Mouse (Mus musculus) megakaryocyte, embryonic 14.5 days (primary cell): Measurements from ENCODE around the gene Egln2. TPM values are rescaled to one million over a fixed set of nuclear protein-coding genes. Genes with fewer than 3 reads are reported as not detected.

ENCODE experiments used
- H3K27me3 ChIP-seq: replicated peaks from 2 replicates; pipeline ENCODE3; 2012; ENCODE audit warnings: inconsistent platforms
- H3K36me3 ChIP-seq: replicated peaks from 2 replicates; pipeline ENCODE3; 2012; ENCODE audit warnings: low read length, inconsistent platforms, mixed read lengths
- H3K4me1 ChIP-seq: 2 replicates; pipeline ENCODE4 v1.6.1; 2012; ENCODE audit warnings: inconsistent platforms
- H3K4me3 ChIP-seq: replicated peaks from 2 replicates; pipeline ENCODE3; 2012; ENCODE audit warnings: moderate library complexity, mild to moderate bottlenecking, inconsistent platforms
- H3K9me3 ChIP-seq: 2 replicates; pipeline ENCODE4 v1.6.1; 2012; ENCODE audit warnings: inconsistent platforms
- FLI1 ChIP-seq: IDR thresholded peaks from 2 replicates; pipeline ENCODE4 v1.6.1; 2012; ENCODE audit warnings: low read length, inconsistent platforms, mixed read lengths
- GATA1 ChIP-seq: IDR thresholded peaks from 3 replicates; pipeline ENCODE4 v1.6.1; 2012; ENCODE audit warnings: mixed read lengths, low read length, inconsistent platforms, borderline replicate concordance
- polyA plus RNA-seq: library from polyadenylated mRNA; stranded (reverse); fragments of >175 nt; gene quantifications from 2 replicates; pipeline ENCODE4 v1.2.3, GENCODE M21; 2012; ENCODE audit warnings: low replicate concordance; ENCODE audit not compliant: insufficient read depth

The Egln2 gene
- polyA plus RNA-seq, 1 experiment, result 75.2 TPM

DNA sequence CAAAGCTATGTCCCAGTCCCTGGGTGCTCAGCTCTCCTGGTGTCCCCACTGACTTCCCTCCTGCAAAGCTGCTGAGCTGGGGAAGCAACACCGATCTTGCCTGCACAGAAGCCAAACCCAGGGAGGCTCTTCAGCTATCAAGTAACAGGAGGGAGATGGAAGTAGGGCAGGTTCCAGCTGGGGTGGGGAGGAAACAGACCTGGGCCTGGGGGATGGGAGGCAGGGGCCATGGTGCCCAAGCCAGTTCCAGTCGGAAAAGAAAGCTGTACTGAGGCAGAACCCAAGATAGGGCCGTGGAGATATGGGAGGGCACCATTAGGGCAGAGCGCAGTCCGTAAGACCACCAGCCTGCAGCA lies 3.2 kb downstream of the Egln2 start:
- peak overlapping the region; percentile 71 for H3K4me3 ChIP-seq
- peaks cover 76% of the 10 kb centered on the region for H3K36me3 ChIP-seq
- peaks cover 84% of the 10 kb centered on the region for H3K4me1 ChIP-seq
- no peak for TF ChIP-seq FLI1
- TF ChIP-seq GATA1, result no peak
- H3K9me3 ChIP-seq, result no peaks in the 10 kb centered on the region
- H3K27me3 ChIP-seq, result no peaks in the 10 kb centered on the region

DNA sequence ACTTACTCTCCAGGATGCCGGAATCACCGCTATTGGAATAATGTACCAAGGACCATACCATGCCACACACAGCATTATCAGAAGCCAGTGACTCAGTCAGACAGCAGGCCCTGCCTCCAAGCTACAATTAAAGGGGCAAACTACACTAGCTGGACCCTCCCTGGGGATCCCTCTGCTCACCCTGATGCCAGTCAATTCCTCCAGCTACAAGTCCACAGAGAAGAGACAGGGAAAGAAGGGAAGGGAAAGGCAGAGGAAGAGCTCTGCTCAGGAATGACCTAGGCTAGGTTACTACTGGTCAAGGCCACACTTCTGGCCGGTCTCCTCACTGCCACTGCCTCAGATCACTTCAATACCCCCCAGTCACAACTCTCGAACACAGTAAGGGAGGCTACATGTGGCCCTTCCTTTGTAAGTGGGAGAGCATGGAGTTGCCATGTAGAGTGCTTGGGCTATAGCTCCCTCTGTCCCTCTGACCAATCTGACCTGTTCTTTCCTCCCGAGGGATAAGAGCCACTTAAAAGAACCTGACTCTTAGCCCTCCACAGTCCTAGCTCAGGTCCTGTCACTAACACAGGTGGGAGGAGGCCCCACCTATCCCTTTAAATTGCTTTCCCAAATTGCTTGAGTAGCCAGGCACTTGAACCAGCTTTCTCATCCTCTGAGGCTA lies 3.7 kb downstream of the Egln2 start:
- peak overlapping the region; percentile 71 for H3K4me3 ChIP-seq
- no peaks in the 10 kb centered on the region for H3K9me3 ChIP-seq
- TF ChIP-seq FLI1 (no peak), GATA1 (no peak)
- H3K27me3 ChIP-seq, result no peaks in the 10 kb centered on the region
- peaks cover 84% of the 10 kb centered on the region for H3K4me1 ChIP-seq
- H3K36me3 ChIP-seq, result peaks cover 76% of the 10 kb centered on the region

DNA sequence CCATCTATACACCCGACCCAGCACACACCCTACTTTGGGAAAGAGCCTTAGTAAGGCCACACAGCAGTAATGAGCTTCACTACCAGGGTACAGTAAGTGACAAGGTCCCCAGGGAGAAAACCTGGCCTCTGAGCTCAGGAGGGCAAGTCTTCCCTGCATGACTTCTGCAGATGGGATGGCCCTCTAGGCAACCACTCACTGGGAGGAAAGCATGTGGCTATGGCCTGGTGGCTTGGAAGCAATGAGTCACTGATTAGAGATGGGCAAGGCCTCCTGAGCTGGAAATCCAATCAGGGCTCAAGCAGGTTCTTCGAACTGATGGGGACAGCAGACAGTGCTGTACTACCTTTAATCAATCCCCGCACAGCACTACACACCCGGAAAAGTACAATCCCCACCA lies 4.9 kb downstream of the Egln2 start:
- H3K9me3 ChIP-seq, result no peaks in the 10 kb centered on the region
- peaks cover 85% of the 10 kb centered on the region for H3K36me3 ChIP-seq
- TF ChIP-seq GATA1 (no peak), FLI1 (no peak)
- no peak overlapping the region for H3K4me3 ChIP-seq
- peaks cover 84% of the 10 kb centered on the region for H3K4me1 ChIP-seq
- no peaks in the 10 kb centered on the region for H3K27me3 ChIP-seq

DNA sequence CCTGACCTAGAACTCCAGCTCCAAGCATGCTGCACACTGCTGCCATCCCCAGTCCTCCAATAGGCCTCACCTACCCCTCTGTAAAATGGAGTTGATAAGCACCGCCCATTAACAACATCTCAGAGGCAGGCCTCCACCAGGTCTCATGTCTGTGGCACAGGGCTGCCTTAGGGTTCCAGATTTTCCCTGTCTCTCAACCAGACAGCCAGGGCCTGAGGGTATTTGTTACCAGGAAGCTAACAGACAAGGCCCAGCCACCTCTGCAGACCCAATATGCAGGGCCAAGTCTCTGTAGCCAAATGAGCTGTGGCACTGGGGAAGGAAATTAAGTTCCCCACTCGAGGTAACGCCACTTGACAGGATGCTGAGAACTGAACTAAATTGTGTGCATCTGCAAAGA lies 5.7 kb downstream of the Egln2 start:
- Histone ChIP-seq H3K27me3 (no peaks in the 10 kb centered on the region), H3K9me3 (no peaks in the 10 kb centered on the region), H3K4me1 (peaks cover 84% of the 10 kb centered on the region), H3K4me3 (peak overlapping the region; percentile 1), H3K36me3 (peaks cover 92% of the 10 kb centered on the region)
- TF ChIP-seq FLI1, result no peak
- no peak for TF ChIP-seq GATA1

DNA sequence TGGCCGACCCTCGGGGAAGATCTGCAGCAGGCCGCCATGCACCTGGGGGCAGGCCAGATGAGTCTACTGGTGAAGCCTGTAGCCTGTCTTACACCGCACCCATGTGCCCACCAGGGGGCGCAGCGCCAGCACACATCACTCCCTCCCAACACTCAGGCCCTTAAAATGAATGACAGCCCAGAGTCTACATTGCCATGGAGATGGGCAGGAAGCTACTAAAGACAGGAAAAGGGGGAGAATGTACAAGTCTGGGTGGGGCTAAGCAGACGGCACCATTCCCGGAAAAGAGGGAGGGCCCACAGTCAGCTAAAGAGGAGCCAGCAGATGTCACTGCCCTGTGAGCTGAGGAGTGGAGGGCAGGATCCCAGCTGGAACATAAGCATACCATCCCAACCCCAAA lies 6.7 kb downstream of the Egln2 start:
- TF ChIP-seq FLI1 (peak; percentile 26; the same call in 1 of the 2 replicates), GATA1 (no peak)
- H3K27me3 ChIP-seq, result no peaks in the 10 kb centered on the region
- peaks cover 74% of the 10 kb centered on the region for H3K4me1 ChIP-seq
- H3K9me3 ChIP-seq, result no peaks in the 10 kb centered on the region
- peak overlapping the region; percentile 76 for H3K4me3 ChIP-seq
- peaks cover 96% of the 10 kb centered on the region for H3K36me3 ChIP-seq

DNA sequence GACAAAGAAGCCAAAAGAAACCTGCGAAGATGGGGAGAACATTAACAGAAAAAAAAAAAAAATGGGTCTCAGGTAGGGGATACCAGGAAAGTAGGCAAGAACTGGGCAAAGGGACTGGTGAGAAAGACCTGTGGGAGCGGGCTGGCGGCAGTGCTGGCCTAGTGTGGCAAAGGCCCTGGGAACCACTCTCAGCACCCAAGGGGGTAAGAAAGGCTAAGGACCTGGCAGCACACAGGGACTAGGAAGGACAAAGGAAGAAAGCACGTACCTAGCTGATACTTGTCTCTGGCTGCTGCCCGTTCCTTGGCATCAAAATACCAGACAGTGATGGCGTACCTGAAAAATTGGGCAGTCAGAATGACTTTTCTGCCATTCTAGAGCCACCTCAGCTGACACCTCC lies 7.3 kb downstream of the Egln2 start:
- Histone ChIP-seq H3K4me1 (peaks cover 68% of the 10 kb centered on the region), H3K9me3 (no peaks in the 10 kb centered on the region), H3K36me3 (peaks cover 90% of the 10 kb centered on the region)

DNA sequence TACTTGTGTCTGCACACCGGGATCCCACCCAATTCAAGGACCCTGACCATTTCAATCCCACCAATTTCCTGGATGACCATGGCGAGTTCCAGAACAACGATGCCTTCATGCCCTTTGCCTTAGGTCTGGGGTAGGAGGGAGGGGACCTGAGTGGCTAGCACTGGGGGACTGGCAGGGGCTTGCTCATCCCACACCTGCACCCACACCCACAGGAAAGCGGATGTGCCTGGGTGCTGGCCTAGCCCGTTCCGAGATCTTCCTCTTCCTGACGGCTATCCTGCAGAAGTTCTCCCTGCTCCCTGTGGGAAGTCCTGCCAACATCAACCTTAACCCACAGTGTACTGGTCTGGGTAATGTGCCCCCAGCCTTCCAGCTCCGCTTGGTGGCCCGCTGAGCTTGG lies 8.4 kb downstream of the Egln2 start:
- Histone ChIP-seq H3K4me1 (peaks cover 57% of the 10 kb centered on the region), H3K4me3 (no peak overlapping the region), H3K36me3 (peaks cover 79% of the 10 kb centered on the region), H3K27me3 (peaks cover 3% of the 10 kb centered on the region), H3K9me3 (no peaks in the 10 kb centered on the region)
- TF ChIP-seq FLI1 (no peak), GATA1 (no peak)

More for the DNA sequence above, 7.3 kb downstream of the Egln2 start:
- no peak overlapping the region for H3K4me3 ChIP-seq
- H3K27me3 ChIP-seq, result no peaks in the 10 kb centered on the region
- TF ChIP-seq FLI1 (no peak), GATA1 (no peak)

DNA sequence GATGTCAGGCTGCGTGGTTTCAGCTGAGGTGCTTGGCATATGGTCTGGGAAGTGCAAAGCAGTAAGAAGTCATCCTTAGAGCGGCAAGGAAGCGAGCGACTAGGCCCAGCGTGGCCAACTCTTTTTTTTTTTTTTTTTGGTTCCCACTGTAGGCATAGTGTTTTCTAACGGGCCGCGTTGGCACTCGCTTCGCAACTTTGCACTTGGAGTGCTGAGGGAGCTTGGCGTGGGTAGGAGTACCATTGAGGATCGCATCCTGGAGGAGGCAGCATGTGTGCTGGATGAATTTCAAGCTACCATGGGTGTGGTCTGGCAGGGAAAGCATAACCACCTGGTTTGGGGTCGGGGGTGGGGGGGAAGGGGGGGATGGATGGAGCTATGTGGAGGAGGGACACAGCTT lies 10.6 kb downstream of the Egln2 start:
- no peak for TF ChIP-seq FLI1
- no peak for TF ChIP-seq GATA1
- Histone ChIP-seq H3K27me3 (peaks cover 3% of the 10 kb centered on the region), H3K4me3 (no peak overlapping the region), H3K9me3 (no peaks in the 10 kb centered on the region), H3K4me1 (peaks cover 35% of the 10 kb centered on the region), H3K36me3 (peaks cover 58% of the 10 kb centered on the region)

DNA sequence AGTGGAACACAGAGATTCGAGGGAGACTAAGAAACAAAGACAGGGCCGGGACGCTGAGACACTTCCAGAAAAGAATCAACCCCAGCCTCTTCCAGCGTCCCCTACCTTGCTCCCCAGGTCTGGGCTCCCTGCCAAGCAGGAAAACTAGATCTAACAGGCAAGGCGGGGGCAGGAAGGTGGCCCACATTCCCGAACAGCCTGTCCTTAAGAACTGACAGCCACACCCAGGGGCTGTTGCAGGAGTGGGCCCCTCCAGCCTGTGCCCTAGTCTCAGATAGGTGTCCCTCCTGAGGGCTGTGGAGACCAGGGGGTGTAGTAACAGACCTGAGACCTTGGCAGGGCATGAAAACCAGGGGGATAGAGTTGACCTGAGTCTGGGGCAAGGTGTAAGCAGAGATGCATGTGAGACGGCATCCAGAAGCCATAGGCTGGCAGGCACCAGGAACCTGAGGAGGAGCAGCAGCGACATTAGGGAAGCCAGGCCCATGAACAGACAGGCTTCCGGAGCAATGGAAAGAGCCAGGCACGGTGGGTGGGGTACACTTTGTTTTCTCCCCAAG lies 13.3 kb downstream of the Egln2 start, which contains the start of gene Cyp2t4:
TSS of gene Cyp2t4 (plus strand) at position 510 of the 560 bp plus-strand sequence.
- Histone ChIP-seq H3K27me3 (peaks cover 3% of the 10 kb centered on the region), H3K4me3 (no peak within 1 kb of the TSS)

DNA sequence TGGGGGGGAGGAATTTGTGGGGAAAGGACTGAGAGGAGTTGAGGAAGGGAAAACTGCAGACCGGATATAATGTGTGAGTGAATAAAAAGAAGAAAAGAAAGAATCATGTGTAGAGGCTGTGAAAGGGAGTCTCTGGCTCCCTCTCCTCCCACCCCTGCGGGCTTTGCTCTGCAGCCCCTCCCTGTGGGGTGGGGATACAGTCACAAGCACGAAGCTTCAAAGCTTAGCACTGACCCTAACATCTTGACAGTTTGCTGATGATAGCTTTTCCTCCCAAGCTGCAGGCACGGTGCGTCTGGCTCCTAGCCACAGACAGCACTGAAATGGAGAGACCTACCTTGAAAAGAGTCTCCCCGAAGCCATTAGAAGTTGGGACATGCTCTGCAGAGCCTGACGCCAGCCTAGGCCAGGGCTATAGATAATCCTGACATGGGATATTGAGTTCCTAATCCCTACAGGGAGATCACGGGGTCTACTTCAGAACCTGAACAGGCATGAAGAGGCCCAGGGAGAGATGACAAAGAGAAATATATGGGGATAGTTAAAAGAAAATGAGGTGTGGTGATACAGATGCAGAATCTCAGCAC lies 30.1 kb downstream of the Egln2 start:
- no peaks in the 10 kb centered on the region for H3K36me3 ChIP-seq
- H3K9me3 ChIP-seq, result peaks cover 5% of the 10 kb centered on the region; the same call in 1 of the 2 replicates
- H3K4me1 ChIP-seq, result peaks cover 5% of the 10 kb centered on the region; the same call in 1 of the 2 replicates
- peaks cover 5% of the 10 kb centered on the region for H3K27me3 ChIP-seq
- TF ChIP-seq FLI1, result no peak
- TF ChIP-seq GATA1, result no peak
- no peak overlapping the region for H3K4me3 ChIP-seq

More for the DNA sequence above, 13.3 kb downstream of the Egln2 start, which contains the start of gene Cyp2t4:
- Histone ChIP-seq H3K9me3 (no peaks in the 10 kb centered on the region), H3K36me3 (peaks cover 31% of the 10 kb centered on the region), H3K4me1 (peaks cover 10% of the 10 kb centered on the region)
- TF ChIP-seq FLI1, result no peak
